Mouse (Mus musculus): Measurements from ENCODE around the gene Lrrc3c. TPM values are rescaled to one million over a fixed set of nuclear protein-coding genes. Genes with fewer than 3 reads are reported as not detected.

Gene Lrrc3c
- polyA plus RNA-seq, 1 experiment from 2014 or later = not detected

DNA sequence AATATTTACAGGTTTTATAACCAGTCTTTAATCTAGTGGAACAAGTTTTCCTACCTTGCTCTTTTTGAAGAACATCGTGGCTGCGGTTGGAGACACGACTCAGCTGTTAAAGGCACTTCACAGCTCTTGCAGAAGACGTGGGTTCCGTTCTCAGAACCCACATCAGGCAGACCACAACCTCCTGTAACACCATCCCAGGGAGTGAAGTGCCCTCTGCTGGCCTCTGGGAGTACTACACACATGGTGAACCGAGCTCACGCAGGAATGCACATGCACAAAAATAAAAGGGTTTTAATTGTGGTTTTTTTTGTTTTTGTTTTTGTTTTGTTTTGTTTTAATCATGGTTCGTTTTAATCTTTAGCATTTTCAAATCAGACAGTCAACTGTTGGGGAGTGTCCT lies 29.8 kb upstream of the Lrrc3c start:
- in situ Hi-C loops (cut with MboI; ENCODE audit: low pct_unique_long_range_greater_than_20kb) = no loop called here
- ChIA-PET POLR2A (interaction anchor here (0.5 to 0.6 kb wide), 2 partner anchors 85 to 114 kb away, joined by 3 read pairs; no protein-coding TSS in a partner anchor), CTCF (interaction anchor here (1.0 kb wide), 1 partner anchor 105 kb away, joined by 3 read pairs; no protein-coding TSS in a partner anchor)
- ATAC-seq (no peak), DNase-seq (ENCODE audit: low read depth, low spot score) (no peak)
- peak; percentile 62 for TF ChIP-seq CTCF (IDR thresholded peaks at IDR 0.05)
- H3K27me3 ChIP-seq = peaks cover 19% of the 10 kb centered on the region

DNA sequence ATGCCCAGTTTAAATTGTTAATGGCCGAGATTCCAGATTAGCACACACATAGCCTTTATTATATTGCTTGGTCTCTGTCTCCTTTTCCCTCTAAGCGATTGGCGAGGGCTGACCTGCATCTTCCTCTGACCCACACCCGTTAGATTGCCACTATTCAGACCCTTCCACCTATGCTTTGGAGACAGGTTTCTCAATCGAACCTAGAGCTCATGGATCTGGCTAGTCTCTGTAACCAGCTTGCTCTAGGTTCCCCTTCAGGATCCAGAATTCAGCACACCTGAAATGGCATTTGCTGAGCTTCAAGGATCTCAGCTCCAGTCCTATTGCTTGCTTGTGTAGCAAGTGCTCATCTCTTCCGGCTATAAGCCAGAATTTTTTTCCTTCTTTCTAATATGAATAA lies 28.6 kb upstream of the Lrrc3c start:
- in situ Hi-C loops (cut with MboI; ENCODE audit: low pct_unique_long_range_greater_than_20kb) = no loop called here
- peaks cover 7% of the 10 kb centered on the region for H3K27me3 ChIP-seq
- DNase-seq (ENCODE audit: low read depth, low spot score) (no peak), ATAC-seq (no peak)
- ChIA-PET POLR2A (no interaction called here), CTCF (no interaction called here)
- no peak for TF ChIP-seq CTCF (IDR thresholded peaks at IDR 0.05)

GRCm38 (mm10) chr11:98577776-98578175 lies 20.3 kb upstream of the Lrrc3c start:
- CTCF ChIA-PET = interaction anchor here (1.0 to 1.1 kb wide), 2 partner anchors 24 to 85 kb away, joined by 3 read pairs; no protein-coding TSS in a partner anchor
- in situ Hi-C loops (cut with MboI; ENCODE audit: low pct_unique_long_range_greater_than_20kb) = no loop called here
- POLR2A ChIA-PET = no interaction called here
- no peak for TF ChIP-seq CTCF (IDR thresholded peaks at IDR 0.05)
- DNase-seq (ENCODE audit: low read depth, low spot score) (no peak), ATAC-seq (peak; percentile 41)
- no peaks in the 10 kb centered on the region for H3K27me3 ChIP-seq

GRCm38 (mm10) chr11:98580301-98581121 lies 17.6 kb upstream of the Lrrc3c start:
- POLR2A ChIA-PET = no interaction called here
- in situ Hi-C loops (cut with MboI; ENCODE audit: low pct_unique_long_range_greater_than_20kb) = no loop called here
- ATAC-seq = no peak
- DNase-seq (ENCODE audit: low read depth, low spot score) = no peak
- no peaks in the 10 kb centered on the region for H3K27me3 ChIP-seq
- no peak for TF ChIP-seq CTCF (IDR thresholded peaks at IDR 0.05)
- CTCF ChIA-PET = no interaction called here

- ChIA-PET CTCF (no interaction called here), POLR2A (no interaction called here)
- ATAC-seq (no peak), DNase-seq (ENCODE audit: low read depth, low spot score) (no peak)
- no peaks in the 10 kb centered on the region for H3K27me3 ChIP-seq
- TF ChIP-seq CTCF (IDR thresholded peaks at IDR 0.05) = no peak
- in situ Hi-C loops (cut with MboI; ENCODE audit: low pct_unique_long_range_greater_than_20kb) = no loop called here
Measured at GRCm38 (mm10) chr11:98581286-98582029, 16.6 kb upstream of the Lrrc3c start.

GRCm38 (mm10) chr11:98582030-98582388 lies 16.1 kb upstream of the Lrrc3c start:
- in situ Hi-C loops (cut with MboI; ENCODE audit: low pct_unique_long_range_greater_than_20kb) = no loop called here
- CTCF ChIA-PET = no interaction called here

GRCm38 (mm10) chr11:98582551-98583264 lies 15.4 kb upstream of the Lrrc3c start:
- CTCF ChIA-PET = no interaction called here
- TF ChIP-seq CTCF (IDR thresholded peaks at IDR 0.05) = no peak
- POLR2A ChIA-PET = no interaction called here
- H3K27me3 ChIP-seq = no peaks in the 10 kb centered on the region
- ATAC-seq (no peak), DNase-seq (ENCODE audit: low read depth, low spot score) (no peak)
- in situ Hi-C loops (cut with MboI; ENCODE audit: low pct_unique_long_range_greater_than_20kb) = no loop called here

More at GRCm38 (mm10) chr11:98582030-98582388, 16.1 kb upstream of the Lrrc3c start:
- H3K27me3 ChIP-seq = no peaks in the 10 kb centered on the region
- POLR2A ChIA-PET = no interaction called here
- DNase-seq (ENCODE audit: low read depth, low spot score) (no peak), ATAC-seq (no peak)
- no peak for TF ChIP-seq CTCF (IDR thresholded peaks at IDR 0.05)

DNA sequence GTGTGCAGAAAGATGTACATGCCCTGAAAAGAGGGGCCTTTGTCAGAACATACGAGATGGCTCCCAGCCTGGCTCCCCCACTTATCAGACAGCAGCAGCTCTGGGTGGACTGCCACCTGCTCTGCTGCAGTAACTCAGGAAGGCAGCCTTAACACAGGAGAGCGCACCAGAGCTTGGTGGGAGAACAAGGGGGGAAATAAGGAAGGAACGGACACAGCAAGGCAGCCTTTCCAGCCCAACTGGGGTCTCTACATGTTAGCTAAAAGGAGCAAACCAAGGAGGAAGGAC lies 14.9 kb upstream of the Lrrc3c start:
- CTCF ChIA-PET = no interaction called here
- POLR2A ChIA-PET = no interaction called here
- in situ Hi-C loops (cut with MboI; ENCODE audit: low pct_unique_long_range_greater_than_20kb) = no loop called here
- no peaks in the 10 kb centered on the region for H3K27me3 ChIP-seq
- no peak for ATAC-seq
- DNase-seq (ENCODE audit: low read depth, low spot score) = no peak
- no peak for TF ChIP-seq CTCF (IDR thresholded peaks at IDR 0.05)

DNA sequence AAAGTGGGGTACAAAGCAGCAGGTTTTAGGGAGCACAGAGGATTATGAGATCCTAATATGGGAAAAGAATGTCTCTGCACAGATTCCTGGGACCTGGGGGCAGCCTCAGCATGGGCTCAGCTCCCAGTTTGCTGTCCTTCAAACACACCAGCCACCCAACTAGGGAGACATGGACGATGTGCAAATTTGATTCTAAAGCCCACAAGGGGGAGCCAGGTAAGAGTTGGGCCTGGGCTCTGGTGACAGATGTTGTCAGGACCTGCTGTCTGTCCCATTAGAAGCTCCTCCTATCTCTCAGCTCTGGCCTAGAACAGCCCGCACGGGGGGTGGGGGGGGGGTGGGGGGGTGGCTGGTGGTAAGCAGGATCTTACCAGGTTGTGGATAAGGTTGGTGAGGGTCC lies 14.5 kb upstream of the Lrrc3c start:
- no peak for DNase-seq (ENCODE audit: low read depth, low spot score)
- no peak for ATAC-seq
- CTCF ChIA-PET = no interaction called here
- POLR2A ChIA-PET = no interaction called here
- H3K27me3 ChIP-seq = no peaks in the 10 kb centered on the region
- in situ Hi-C loops (cut with MboI; ENCODE audit: low pct_unique_long_range_greater_than_20kb) = no loop called here
- no peak for TF ChIP-seq CTCF (IDR thresholded peaks at IDR 0.05)

DNA sequence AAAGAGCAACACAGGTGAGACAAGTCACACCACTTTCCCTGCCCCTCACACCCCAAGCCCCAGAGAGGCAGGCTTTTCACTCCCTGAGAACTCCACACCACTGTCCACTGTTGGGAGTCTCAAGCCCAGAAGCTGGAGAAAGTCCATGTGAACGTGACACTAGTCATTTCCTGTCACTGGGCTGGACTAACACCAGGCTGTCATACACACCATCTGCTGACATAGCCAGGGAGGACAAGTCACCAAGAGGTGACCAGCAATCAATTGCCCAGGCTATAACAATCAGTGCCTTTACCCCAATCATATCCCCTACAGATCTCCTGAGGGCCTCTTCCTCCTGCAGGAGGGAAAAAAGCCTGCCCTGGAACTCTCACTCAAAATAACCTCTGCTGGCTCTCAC lies 13.9 kb upstream of the Lrrc3c start:
- no peak for TF ChIP-seq CTCF (IDR thresholded peaks at IDR 0.05)
- ChIA-PET CTCF (no interaction called here), POLR2A (interaction anchor here (0.6 kb wide), 1 partner anchor 1519 kb away, joined by 3 read pairs; no protein-coding TSS in a partner anchor)
- H3K27me3 ChIP-seq = no peaks in the 10 kb centered on the region
- ATAC-seq (no peak), DNase-seq (ENCODE audit: low read depth, low spot score) (no peak)
- in situ Hi-C loops (cut with MboI; ENCODE audit: low pct_unique_long_range_greater_than_20kb) = no loop called here
